In genomic region chr3:34643067-34643466, GRCm38 (mm10) we compare ENCODE assay signal across 13 mouse cellular contexts. TPM values are rescaled to one million over a fixed set of nuclear protein-coding genes. Genes with fewer than 3 reads are reported as not detected.
A peak's percentile ranks its signal among the peaks of the same experiment; 100 is the strongest.
DNase-seq lines count a peak whose midpoint lies in the region; ATAC-seq lines count a peak whose summit lies in the region.
"Had no signal": no experiment of that assay in that cellular context is flagged by ENCODE, and none has a peak within 500 bp of the region (broad histone marks: within the 10 kb centered on the region; RNA-seq: fewer than 3 reads in every experiment).

No protein-coding gene starts in this region.

- H3K27me3 ChIP-seq in forebrain, embryonic 11.5 days (ENCODE audit: control insufficient read depth, insufficient read depth, low read length): no peaks in the 10 kb centered on the region; the same call in 1 of the 2 replicates
- peaks cover 69% of the 10 kb centered on the region for H3K27me3 ChIP-seq in hindbrain, embryonic 15.5 days
- H3K27me3 ChIP-seq in neural tube, embryonic 11.5 days (ENCODE audit: control insufficient read depth, insufficient read depth, low read length): peaks cover 23% of the 10 kb centered on the region

- H3K4me1 ChIP-seq in forebrain, embryonic 11.5 days (replicated peaks; ENCODE audit: control insufficient read depth, insufficient read depth, low read length): peaks cover 35% of the 10 kb centered on the region
- peaks cover 35% of the 10 kb centered on the region for H3K4me1 ChIP-seq in hindbrain, embryonic 15.5 days (replicated peaks)
- peaks cover 24% of the 10 kb centered on the region for H3K4me1 ChIP-seq in neural tube, embryonic 11.5 days (ENCODE audit: control insufficient read depth, insufficient read depth, low read length)

- H3K9ac ChIP-seq in forebrain, embryonic 11.5 days (ENCODE audit: low read length): peak overlapping the region; percentile 85
- H3K9ac ChIP-seq in hindbrain, embryonic 15.5 days: no peak overlapping the region
- 0 out of 2 replicates have a peak overlapping the region, but pooled peaks have one; percentile 16 for H3K9ac ChIP-seq in neural tube, embryonic 11.5 days (ENCODE audit: low read length)
- H3K9ac ChIP-seq: heart, embryonic 12.5 days had no signal

- 8% methylated on average over 5 of the region's 5 CpGs for WGBS in forebrain, embryonic 11.5 days
- whole genome bisulfite sequencing in hindbrain, embryonic 15.5 days: 21% methylated on average over 5 of the region's 5 CpGs
- WGBS in neural tube, embryonic 11.5 days: 14% methylated on average over 5 of the region's 5 CpGs

- H3K36me3 ChIP-seq in forebrain, embryonic 11.5 days (ENCODE audit: control insufficient read depth, insufficient read depth, low read length): no peaks in the 10 kb centered on the region
- H3K36me3 ChIP-seq in hindbrain, embryonic 15.5 days: no peaks in the 10 kb centered on the region
- no peaks in the 10 kb centered on the region for H3K36me3 ChIP-seq in neural tube, embryonic 11.5 days (ENCODE audit: control insufficient read depth, insufficient read depth, low read length)
- H3K36me3 ChIP-seq: heart, embryonic 12.5 days had no signal

- DNase-seq in embryo, embryonic 10 days (ENCODE audit: low spot score): peak; percentile 18
- DNase-seq in embryo, embryonic 9.5 days (ENCODE audit: extremely low spot score): no peak
- no peak for DNase-seq in forebrain, embryonic 11.5 days (ENCODE audit: low spot score)
- no peak for DNase-seq in neural tube, embryonic 11.5 days (ENCODE audit: low spot score)
- DNase-seq in frontal cortex, postnatal 14 days (ENCODE audit: low spot score in 2 of 2): no peak
- no peak for DNase-seq in adrenal gland, adult 2 months
- DNase-seq: adrenal gland, postnatal 36 days; thymus, adult 2 months had no signal

- no peaks in the 10 kb centered on the region for H3K9me3 ChIP-seq in forebrain, embryonic 11.5 days (ENCODE audit: control insufficient read depth, low read length)
- no peaks in the 10 kb centered on the region for H3K9me3 ChIP-seq in hindbrain, embryonic 15.5 days
- no peaks in the 10 kb centered on the region for H3K9me3 ChIP-seq in neural tube, embryonic 11.5 days (ENCODE audit: control insufficient read depth, low read length)
- H3K9me3 ChIP-seq: heart, embryonic 12.5 days had no signal

- H3K27ac ChIP-seq in forebrain, embryonic 11.5 days (ENCODE audit: low read depth, low read length): peak overlapping the region; percentile 74; the same call in 1 of the 2 replicates
- peak overlapping the region; percentile 69 for H3K27ac ChIP-seq in hindbrain, embryonic 15.5 days (replicated peaks)
- no peak overlapping the region for H3K27ac ChIP-seq in neural tube, embryonic 11.5 days (ENCODE audit: low read depth, low read length)

- H3K4me3 ChIP-seq in forebrain, embryonic 11.5 days (ENCODE audit: low read depth, low read length): peak overlapping the region; percentile 35
- no peak overlapping the region for H3K4me3 ChIP-seq in hindbrain, embryonic 15.5 days
- no peak overlapping the region for H3K4me3 ChIP-seq in neural tube, embryonic 11.5 days (ENCODE audit: low read depth, low read length)

- no peak for ATAC-seq in forebrain, embryonic 11.5 days (replicated peaks; ENCODE audit: low FRiP score)
- ATAC-seq in hindbrain, embryonic 15.5 days (ENCODE audit: low FRiP score, low read depth): no peak
- ATAC-seq in neural tube, embryonic 11.5 days (ENCODE audit: insufficient read depth, low FRiP score, low TSS enrichment): no peak
- no peak for ATAC-seq in erythroid progenitor cell, adult 5-6 weeks (replicated peaks; ENCODE audit: low FRiP score, poor library complexity, severe bottlenecking)

- H3K4me2 ChIP-seq in forebrain, embryonic 11.5 days (ENCODE audit: low read depth, low read length, severe bottlenecking): peak overlapping the region; percentile 86
- H3K4me2 ChIP-seq in hindbrain, embryonic 15.5 days: peak overlapping the region; percentile 54
- peak overlapping the region; percentile 61; the same call in 1 of the 2 replicates for H3K4me2 ChIP-seq in neural tube, embryonic 11.5 days (ENCODE audit: low read depth)

RNA-seq across cellular contexts. Expression of gene Sox2, which starts 7.1 kb away (rescaled TPM):
- polyA plus RNA-seq in forebrain, embryonic 11.5 days (2014; fragmentation: Nextera tagmentation; extraction: Ambion mirVana): 57.7 and 67.3 TPM in 2 replicates
- 18.3 and 19.2 TPM in 2 replicates for polyA plus RNA-seq in hindbrain, embryonic 15.5 days (2015; fragmentation: Nextera tagmentation; extraction: Ambion mirVana)
- polyA plus RNA-seq in neural tube, embryonic 11.5 days (2014; fragmentation: Nextera tagmentation; extraction: Ambion mirVana): 32.5 and 36.8 TPM in 2 replicates
- total RNA-seq in erythroid progenitor cell, adult 5-6 weeks (2015; ENCODE audit: low replicate concordance): not detected in 2 replicates
- not detected in 2 replicates for total RNA-seq in erythroid progenitor cell, adult 5-6 weeks (2017; ENCODE audit: low replicate concordance)
- total RNA-seq in adrenal gland, adult 2 months (2021): under 1 TPM; 0.14 to 0.28 TPM
- polyA plus RNA-seq in adrenal gland, adult 2 months (2012; rRNA removed): 0.42 and 0.44 TPM in 2 replicates
- total RNA-seq: megakaryocyte progenitor cell, adult 5-6 weeks had no signal
- polyA plus RNA-seq: liver, embryonic 16.5 days had no signal

Comparison
In these comparisons a context has a peak if more than half of its experiments do, and no peak if none do; other contexts are left out.
1. RNA of gene Sox2, which starts 7.1 kb away (polyA plus RNA-seq): 57.7 to 67.3 TPM in forebrain, embryonic 11.5 days, 32.5 to 36.8 TPM in neural tube, embryonic 11.5 days and 18.3 to 19.2 TPM in hindbrain, embryonic 15.5 days; 0.42 to 0.44 TPM in adrenal gland, adult 2 months; every median in the first group is over 10 times any median in the second.
2. Peak in every context shown above with its lines, with median percentiles within 50 percentile points of each other: H3K4me2 ChIP-seq.